Mouse (Mus musculus) hindbrain, embryonic 15.5 days (tissue): ENCODE measurements around the gene Coq10a. TPM values are rescaled to one million over a fixed set of nuclear protein-coding genes. Genes with fewer than 3 reads are reported as not detected.

Experiments used
- ATAC-seq: fragments of 200-750 bp; cut with Nextera tagmentation; 2 replicates; pipeline ENCODE4 v1.8.0; 2017; ENCODE audit warnings: low read depth, moderate number of reproducible peaks, moderate TSS enrichment; ENCODE audit not compliant: low FRiP score
- H3K27ac ChIP-seq: fragments of 300-500 bp; sonication (generic); replicated peaks from 2 replicates; pipeline ENCODE4 v1.5.1; 2015; ENCODE audit warnings: mild to moderate bottlenecking, inconsistent platforms
- H3K27me3 ChIP-seq: fragments of 300-500 bp; sonication (generic); 2 replicates; pipeline ENCODE4 v1.6.1; 2015; ENCODE audit warnings: control low read depth, inconsistent platforms
- H3K36me3 ChIP-seq: fragments of 300-500 bp; sonication (generic); 2 replicates; pipeline ENCODE4 v1.6.1; 2015; ENCODE audit warnings: control low read depth, inconsistent platforms
- H3K4me1 ChIP-seq: fragments of 300-500 bp; sonication (generic); replicated peaks from 2 replicates; pipeline ENCODE4 v1.6.1; 2015; ENCODE audit warnings: control low read depth, inconsistent platforms
- H3K4me2 ChIP-seq: fragments of 300-500 bp; sonication (generic); 2 replicates; pipeline ENCODE4 v1.6.1; 2015; ENCODE audit warnings: moderate library complexity, mild to moderate bottlenecking, inconsistent platforms
- H3K4me3 ChIP-seq: fragments of 300-500 bp; sonication (generic); 2 replicates; pipeline ENCODE4 v1.5.1; 2015; ENCODE audit warnings: mild to moderate bottlenecking, inconsistent platforms
- H3K9ac ChIP-seq: fragments of 300-500 bp; sonication (generic); 2 replicates; pipeline ENCODE4 v1.6.1; 2015; ENCODE audit warnings: inconsistent platforms
- H3K9me3 ChIP-seq: fragments of 300-500 bp; sonication (generic); 2 replicates; pipeline ENCODE4 v1.6.1; 2016; ENCODE audit warnings: control low read depth, inconsistent platforms
- WGBS: fragments of 180-500 bp; shearing (Covaris S2); methylation state at CpG from one replicate; pipeline ENCODE4 v1.1.7; 2015; 5-methylcytosine and 5-hydroxymethylcytosine counted together
- microRNA-seq: library from miRNA; unstranded; fragments of <30 nt; microRNA quantifications from one replicate; pipeline ENCODE4, GENCODE M21; 2016
- polyA plus RNA-seq: library from polyadenylated mRNA; unstranded; fragments of >200 nt; fragmentation: Nextera tagmentation; extraction: Ambion mirVana; gene quantifications from 2 replicates; pipeline ENCODE4 v1.2.1, GENCODE M21; 2015

Gene Coq10a
- polyA plus RNA-seq, 1 experiment from 2014 or later: 41.9 TPM

- no peaks in the 10 kb centered on the region for H3K9me3 ChIP-seq
- no peaks in the 10 kb centered on the region for H3K4me1 ChIP-seq
- no peak overlapping the region for H3K4me3 ChIP-seq
- no peaks in the 10 kb centered on the region for H3K27me3 ChIP-seq
- ATAC-seq: no peak
- H3K27ac ChIP-seq: no peak overlapping the region
- H3K4me2 ChIP-seq: no peak overlapping the region
- H3K9ac ChIP-seq: no peak overlapping the region
- H3K36me3 ChIP-seq: peaks cover 57% of the 10 kb centered on the region
- 97% methylated on average over 8 of the region's 8 CpGs for WGBS
Measured at GRCm38 (mm10) chr10:128315578-128315977, 53.2 kb downstream of the Coq10a start.

Small RNA genes lying within 50 kb of the gene (microRNA-seq; reads per million reads assigned to microRNA genes)
- gene Gm25361 (not detected), gene Gm26308 (not detected), gene Mir6914 (not detected), gene Mir6915 (2.6 reads per million, percentile 9 among the genes with 10 or more reads in this experiment)

Other genes with a start within 250 kb of the Coq10a start
- gene Rbms2, start 188.7 kb downstream of the Coq10a start, polyA plus RNA-seq: 10.2 and 10.3 TPM in 2 replicates
- 2.0 and 2.2 TPM in 2 replicates for gene Gls2, start 174.5 kb downstream of the Coq10a start, polyA plus RNA-seq
- gene Spryd4, start 157.2 kb downstream of the Coq10a start, polyA plus RNA-seq: 20.6 and 21.0 TPM in 2 replicates
- gene Mip, start 143.2 kb downstream of the Coq10a start, polyA plus RNA-seq: 0.12 TPM in 1 of 2 replicates, not detected in the other
- 22.4 and 23.3 TPM in 2 replicates for gene Timeless, start 136.9 kb downstream of the Coq10a start, polyA plus RNA-seq
- 0.14 TPM in 1 of 2 replicates, not detected in the other for gene Apon, start 114.9 kb downstream of the Coq10a start, polyA plus RNA-seq
- 0.21 and 0.47 TPM in 2 replicates for gene Apof, start 100.3 kb downstream of the Coq10a start, polyA plus RNA-seq
- 20.7 and 21.7 TPM in 2 replicates for gene Stat2, start 98.4 kb downstream of the Coq10a start, polyA plus RNA-seq
- gene Il23a, start 70.2 kb downstream of the Coq10a start, polyA plus RNA-seq: 0.26 and 0.49 TPM in 2 replicates
- 19.1 and 21.4 TPM in 2 replicates for gene Pan2, start 65.7 kb downstream of the Coq10a start, polyA plus RNA-seq
- 188 and 205 TPM in 2 replicates for gene Cnpy2, start 46.5 kb downstream of the Coq10a start, polyA plus RNA-seq
- 267 and 278 TPM in 2 replicates for gene Cs, start 31.3 kb downstream of the Coq10a start, polyA plus RNA-seq
- gene Ankrd52, start 8.1 kb upstream of the Coq10a start, polyA plus RNA-seq: 10.9 and 13.8 TPM in 2 replicates
- 0.21 and 0.83 TPM in 2 replicates for gene Slc39a5, start 32.2 kb upstream of the Coq10a start, polyA plus RNA-seq
- gene Nabp2, start 42.5 kb upstream of the Coq10a start, polyA plus RNA-seq: 137 and 141 TPM in 2 replicates
- 91.3 and 92.4 TPM in 2 replicates for gene Rnf41, start 42.7 kb upstream of the Coq10a start, polyA plus RNA-seq
- gene Smarcc2, start 90.3 kb upstream of the Coq10a start, polyA plus RNA-seq: 167 and 177 TPM in 2 replicates
- gene Myl6, start 125.1 kb upstream of the Coq10a start, polyA plus RNA-seq: 944 and 959 TPM in 2 replicates
- 5.7 and 6.5 TPM in 2 replicates for gene Myl6b, start 129.7 kb upstream of the Coq10a start, polyA plus RNA-seq
- gene Esyt1, start 156.9 kb upstream of the Coq10a start, polyA plus RNA-seq: 14.2 and 14.8 TPM in 2 replicates
- gene Zc3h10, start 178.8 kb upstream of the Coq10a start, polyA plus RNA-seq: 18.2 and 20.0 TPM in 2 replicates
- gene Rpl41, start 180.3 kb upstream of the Coq10a start, polyA plus RNA-seq: 2,263 and 2,497 TPM in 2 replicates
- gene Pa2g4, start 197.0 kb upstream of the Coq10a start, polyA plus RNA-seq: 125 and 127 TPM in 2 replicates
- gene Erbb3, start 220.7 kb upstream of the Coq10a start, polyA plus RNA-seq: 1.2 and 2.1 TPM in 2 replicates